Mouse (Mus musculus): ENCODE measurements around the gene Krtcap2. TPM values are rescaled to one million over a fixed set of nuclear protein-coding genes. Genes with fewer than 3 reads are reported as not detected.

Krtcap2 gene
- polyA plus RNA-seq, 1 experiment, result 189 TPM

DNA sequence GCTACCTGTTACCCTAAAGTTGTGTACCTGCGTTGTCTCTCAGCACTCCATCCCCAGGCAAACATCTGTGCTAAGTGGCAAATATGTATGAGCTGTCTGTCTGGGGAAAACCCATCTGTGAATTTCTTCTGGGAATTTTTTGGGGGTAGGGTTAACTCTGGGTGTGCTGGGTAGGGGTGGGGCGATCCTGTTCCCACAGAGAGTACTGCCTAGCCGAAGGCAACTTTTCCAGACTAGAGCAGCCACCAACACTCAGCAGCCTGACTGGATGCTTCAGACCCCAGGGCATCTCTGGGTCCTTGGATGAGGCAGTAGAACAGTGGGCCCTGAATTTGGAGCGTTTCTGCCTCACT lies 36.5 kb downstream of the Krtcap2 start:
- Histone ChIP-seq H3K4me1 (ENCODE audit: control insufficient read depth, insufficient read depth, low read length) (peaks cover 5% of the 10 kb centered on the region), H3K4me3 (replicated peaks; ENCODE audit: extremely low read depth, low read depth, low read length) (no peak overlapping the region)
- TF ChIP-seq POLR2A (IDR thresholded peaks at IDR 0.05; ENCODE audit: borderline replicate concordance, extremely low read depth, low read depth, low read length), result no peak
- no peak for TF ChIP-seq CTCF (IDR thresholded peaks at IDR 0.05; ENCODE audit: insufficient read depth, low read length)
- DNase-seq, result no peak
- WGBS, result 25% methylated on average over 4 of the region's 4 CpGs

GRCm38 (mm10) chr3:89284261-89284660 lies 38.5 kb downstream of the Krtcap2 start:
- WGBS, result 67% methylated on average over 3 of the region's 3 CpGs
- Histone ChIP-seq H3K4me3 (replicated peaks; ENCODE audit: extremely low read depth, low read depth, low read length) (no peak overlapping the region), H3K4me1 (ENCODE audit: control insufficient read depth, insufficient read depth, low read length) (peaks cover 5% of the 10 kb centered on the region)
- TF ChIP-seq POLR2A (IDR thresholded peaks at IDR 0.05; ENCODE audit: borderline replicate concordance, extremely low read depth, low read depth, low read length), result no peak
- TF ChIP-seq CTCF (IDR thresholded peaks at IDR 0.05; ENCODE audit: insufficient read depth, low read length), result no peak
- no peak for DNase-seq

GRCm38 (mm10) chr3:89285526-89285925 lies 39.8 kb downstream of the Krtcap2 start:
- H3K4me3 ChIP-seq (replicated peaks; ENCODE audit: extremely low read depth, low read depth, low read length), result no peak overlapping the region
- H3K4me1 ChIP-seq (ENCODE audit: control insufficient read depth, insufficient read depth, low read length), result peaks cover 3% of the 10 kb centered on the region
- WGBS, result 68% methylated on average over 2 of the region's 2 CpGs
- DNase-seq, result no peak
- TF ChIP-seq POLR2A (IDR thresholded peaks at IDR 0.05; ENCODE audit: borderline replicate concordance, extremely low read depth, low read depth, low read length), result no peak
- TF ChIP-seq CTCF (IDR thresholded peaks at IDR 0.05; ENCODE audit: insufficient read depth, low read length), result no peak

- WGBS, result 41% methylated on average over 5 of the region's 5 CpGs
- no peak for DNase-seq
- TF ChIP-seq POLR2A (IDR thresholded peaks at IDR 0.05; ENCODE audit: borderline replicate concordance, extremely low read depth, low read depth, low read length), result no peak
- no peak for TF ChIP-seq CTCF (IDR thresholded peaks at IDR 0.05; ENCODE audit: insufficient read depth, low read length)
- Histone ChIP-seq H3K4me1 (ENCODE audit: control insufficient read depth, insufficient read depth, low read length) (no peaks in the 10 kb centered on the region; the same call in 1 of the 2 replicates), H3K4me3 (replicated peaks; ENCODE audit: extremely low read depth, low read depth, low read length) (no peak overlapping the region)
These were observed 41.5 kb downstream of the Krtcap2 start for GRCm38 (mm10) chr3:89287286-89287685.

DNA sequence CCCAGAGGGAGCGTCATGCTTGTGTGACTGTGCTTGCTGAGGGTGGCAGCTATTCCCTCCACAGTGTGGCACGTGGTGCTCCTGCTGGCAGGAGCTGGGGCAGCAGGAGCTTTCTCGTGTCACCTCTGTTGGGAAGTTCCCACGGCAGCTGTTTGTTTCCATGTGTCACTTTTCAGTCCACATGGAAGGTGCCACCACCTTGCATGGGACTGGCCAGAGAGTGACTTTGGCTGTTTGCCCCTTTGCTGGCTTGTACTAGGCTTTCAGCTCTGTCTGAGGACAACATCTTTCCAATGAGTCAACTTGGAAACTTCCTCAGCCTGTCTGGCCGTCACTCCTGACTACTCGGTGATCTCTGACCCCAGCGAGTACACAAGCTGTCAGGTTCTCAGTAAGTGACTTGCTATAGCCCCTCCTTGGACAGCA lies 42.8 kb downstream of the Krtcap2 start:
- TF ChIP-seq POLR2A (IDR thresholded peaks at IDR 0.05; ENCODE audit: borderline replicate concordance, extremely low read depth, low read depth, low read length) (no peak), CTCF (IDR thresholded peaks at IDR 0.05; ENCODE audit: insufficient read depth, low read length) (0 out of 2 replicates have a peak, but pooled peaks have one; percentile 3)
- H3K4me3 ChIP-seq (replicated peaks; ENCODE audit: extremely low read depth, low read depth, low read length), result no peak overlapping the region
- DNase-seq, result no peak
- no peaks in the 10 kb centered on the region; the same call in 1 of the 2 replicates for H3K4me1 ChIP-seq (ENCODE audit: control insufficient read depth, insufficient read depth, low read length)
- WGBS, result 25% methylated on average over 7 of the region's 7 CpGs

DNA sequence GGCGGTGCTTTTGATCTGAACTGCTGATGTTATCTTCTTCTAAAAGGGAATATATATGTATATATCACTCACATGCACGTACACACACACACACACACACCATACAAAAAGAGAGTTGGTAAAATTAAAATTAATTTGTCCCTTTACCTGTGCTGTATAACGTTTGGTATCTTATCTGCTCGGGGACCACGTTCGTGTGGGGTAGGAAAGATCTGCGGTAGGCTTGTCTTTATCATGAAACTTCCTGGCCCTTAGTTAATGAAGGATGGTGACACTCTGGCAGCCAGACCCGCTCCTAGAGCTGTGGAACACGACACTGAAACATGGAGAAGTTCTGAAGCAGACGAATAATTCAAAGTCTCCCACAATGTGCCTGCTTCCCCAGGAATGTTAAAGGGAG lies 46.1 kb downstream of the Krtcap2 start:
- DNase-seq, result no peak
- no peak for TF ChIP-seq POLR2A (IDR thresholded peaks at IDR 0.05; ENCODE audit: borderline replicate concordance, extremely low read depth, low read depth, low read length)
- no peak for TF ChIP-seq CTCF (IDR thresholded peaks at IDR 0.05; ENCODE audit: insufficient read depth, low read length)
- peaks cover 2% of the 10 kb centered on the region; the same call in 1 of the 2 replicates for H3K4me1 ChIP-seq (ENCODE audit: control insufficient read depth, insufficient read depth, low read length)
- WGBS, result 58% methylated on average over 10 of the region's 10 CpGs
- H3K4me3 ChIP-seq (replicated peaks; ENCODE audit: extremely low read depth, low read depth, low read length), result no peak overlapping the region

GRCm38 (mm10) chr3:89292303-89292702 lies 46.5 kb downstream of the Krtcap2 start:
- Histone ChIP-seq H3K4me1 (ENCODE audit: control insufficient read depth, insufficient read depth, low read length) (0 out of 2 replicates have a peak, but pooled peaks cover 2% of the 10 kb centered on the region), H3K4me3 (replicated peaks; ENCODE audit: extremely low read depth, low read depth, low read length) (no peak overlapping the region)
- 63% methylated on average over 5 of the region's 5 CpGs for WGBS
- no peak for DNase-seq
- no peak for TF ChIP-seq POLR2A (IDR thresholded peaks at IDR 0.05; ENCODE audit: borderline replicate concordance, extremely low read depth, low read depth, low read length)
- no peak for TF ChIP-seq CTCF (IDR thresholded peaks at IDR 0.05; ENCODE audit: insufficient read depth, low read length)

DNA sequence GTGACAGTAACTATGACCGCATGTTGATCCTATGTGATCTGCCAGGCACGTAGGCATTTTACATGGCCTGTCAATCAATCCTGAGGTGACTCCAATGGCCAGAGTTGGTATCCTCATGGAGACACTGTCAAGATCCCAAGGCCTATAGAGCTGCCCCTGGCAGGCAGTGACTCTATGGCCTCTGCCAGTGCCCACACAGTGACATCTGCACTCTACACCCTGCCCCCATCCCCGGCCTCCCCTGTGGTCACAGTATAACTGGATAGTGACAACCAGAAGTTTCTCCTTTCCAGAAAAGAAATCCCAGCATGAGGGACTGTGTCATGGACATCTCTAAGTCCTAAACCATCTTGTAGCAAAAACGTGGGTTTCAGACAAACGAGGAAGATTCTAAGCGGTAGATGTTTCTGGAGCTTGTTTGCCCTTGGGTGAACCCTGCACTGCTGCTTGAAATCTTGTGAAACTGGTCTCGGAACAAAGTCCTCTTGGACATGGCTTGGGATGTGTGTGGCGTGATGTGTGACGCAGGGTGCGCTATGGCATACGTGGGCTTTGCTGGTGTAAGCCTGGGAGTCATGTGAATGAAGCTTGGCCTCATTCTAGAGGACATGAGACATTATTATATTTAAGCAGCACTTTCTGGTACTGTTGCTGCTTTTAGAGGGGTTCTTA lies 47.6 kb downstream of the Krtcap2 start:
- H3K4me3 ChIP-seq (replicated peaks; ENCODE audit: extremely low read depth, low read depth, low read length), result no peak overlapping the region
- 0 out of 2 replicates have a peak, but pooled peaks cover 2% of the 10 kb centered on the region for H3K4me1 ChIP-seq (ENCODE audit: control insufficient read depth, insufficient read depth, low read length)
- WGBS, result 87% methylated on average over 11 of the region's 11 CpGs
- DNase-seq, result no peak
- no peak for TF ChIP-seq POLR2A (IDR thresholded peaks at IDR 0.05; ENCODE audit: borderline replicate concordance, extremely low read depth, low read depth, low read length)
- TF ChIP-seq CTCF (IDR thresholded peaks at IDR 0.05; ENCODE audit: insufficient read depth, low read length), result no peak

- TF ChIP-seq POLR2A (IDR thresholded peaks at IDR 0.05; ENCODE audit: borderline replicate concordance, extremely low read depth, low read depth, low read length) (no peak), CTCF (IDR thresholded peaks at IDR 0.05; ENCODE audit: insufficient read depth, low read length) (no peak)
- H3K4me3 ChIP-seq (replicated peaks; ENCODE audit: extremely low read depth, low read depth, low read length), result no peak overlapping the region
- peaks cover 2% of the 10 kb centered on the region; the same call in 1 of the 2 replicates for H3K4me1 ChIP-seq (ENCODE audit: control insufficient read depth, insufficient read depth, low read length)
- 82% methylated on average over 5 of the region's 5 CpGs for WGBS
- DNase-seq, result no peak
These were observed 48.4 kb downstream of the Krtcap2 start for GRCm38 (mm10) chr3:89294195-89294594.

GRCm38 (mm10) chr3:89295685-89296230 lies 50.0 kb downstream of the Krtcap2 start:
- TF ChIP-seq POLR2A (IDR thresholded peaks at IDR 0.05; ENCODE audit: borderline replicate concordance, extremely low read depth, low read depth, low read length) (no peak), CTCF (IDR thresholded peaks at IDR 0.05; ENCODE audit: insufficient read depth, low read length) (no peak)
- DNase-seq, result no peak

More at GRCm38 (mm10) chr3:89295685-89296230, 50.0 kb downstream of the Krtcap2 start:
- Histone ChIP-seq H3K4me1 (ENCODE audit: control insufficient read depth, insufficient read depth, low read length) (peaks cover 6% of the 10 kb centered on the region; the same call in 1 of the 2 replicates), H3K4me3 (replicated peaks; ENCODE audit: extremely low read depth, low read depth, low read length) (no peak overlapping the region)
- WGBS, result 77% methylated on average over 8 of the region's 8 CpGs

Measured in lung, adult 2 months (tissue).